Mouse (Mus musculus) lung, postnatal 0 days (tissue): ENCODE measurements around the gene Ereg.

Source experiments
- CTCF ChIP-seq: IDR thresholded peaks from 2 replicates; pipeline ENCODE4 v1.5.1; 2016; ENCODE audit warnings: antibody characterized with exemption, mild to moderate bottlenecking
- EP300 ChIP-seq: IDR thresholded peaks from 2 replicates; pipeline ENCODE4 v1.6.1; 2016; ENCODE audit warnings: antibody characterized with exemption, mild to moderate bottlenecking, control low read depth

GRCm38 (mm10) chr5:91114574-91114973 is 40.2 kb downstream of the Ereg start:
- no peak for TF ChIP-seq CTCF
- no peak for TF ChIP-seq EP300
